Mouse (Mus musculus): ENCODE results near the gene Nfya. TPM values are rescaled to one million over a fixed set of nuclear protein-coding genes. Genes with fewer than 3 reads are reported as not detected.

Gene Nfya
- total and polyA plus RNA-seq, 3 experiments: 26.9 to 44.2 (median 29.3) TPM

DNA sequence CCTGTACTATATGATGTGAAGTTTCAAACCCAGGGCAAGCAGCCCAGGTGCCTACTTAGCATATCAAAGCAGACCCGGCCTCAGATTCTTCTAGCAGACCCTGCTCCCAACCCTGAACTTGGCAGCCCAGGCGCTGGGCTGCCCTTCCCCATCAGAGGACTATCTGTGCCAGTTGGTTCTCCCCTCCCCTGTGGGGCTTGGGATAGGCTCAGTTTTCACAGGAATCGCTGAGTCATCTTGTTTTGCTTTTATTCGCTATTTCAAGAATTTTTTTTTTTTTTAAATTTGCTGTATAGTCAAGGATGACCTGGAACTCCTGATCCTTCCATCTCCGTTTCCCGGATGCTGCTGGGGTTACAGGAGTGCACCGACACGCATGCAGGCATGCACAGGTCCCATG lies 38.0 kb upstream of the Nfya start:
- H3K36me3 ChIP-seq (replicated peaks in 1 of 2; ENCODE audit: control insufficient read depth in 1 of 2, insufficient read depth in 1 of 2, low read length in 1 of 2): no peaks in the 10 kb centered on the region
- in situ Hi-C loops (cut with MboI; ENCODE audit: low pct_ligation_motif_present, low pct_unique_long_range_greater_than_20kb, low sequenced_read_pairs) (no loop called here), dilution Hi-C loops (cut with MboI; ENCODE audit: extremely low pct_ligation_motif_present, extremely low pct_unique_long_range_greater_than_20kb, low sequenced_read_pairs) (no loop called here)
- H3K9me3 ChIP-seq (replicated peaks; ENCODE audit: low read length): no peaks in the 10 kb centered on the region
- no peaks in the 10 kb centered on the region for H3K27me3 ChIP-seq (replicated peaks)
- no peak overlapping the region for H3K4me2 ChIP-seq (ENCODE audit: insufficient read depth, low read depth, poor library complexity, severe bottlenecking)
- TF ChIP-seq TBP (conservative IDR thresholded peaks at IDR 0.05; ENCODE audit: low read depth, low read length) (no peak), MAFK (IDR thresholded peaks at IDR 0.05; ENCODE audit: insufficient replicate concordance, low read length) (peak; percentile 67; the same call in 1 of the 2 replicates), ZNF384 (IDR thresholded peaks at IDR 0.05; ENCODE audit: low read depth, low read length) (no peak), USF1 (IDR thresholded peaks at IDR 0.05; ENCODE audit: low read depth, low read length) (no peak), KAT2A (IDR thresholded peaks at IDR 0.05; ENCODE audit: insufficient replicate concordance, low read length) (no peak), MAZ (IDR thresholded peaks at IDR 0.05; ENCODE audit: low read depth, low read length) (no peak)
- no peak for DNase-seq (ENCODE audit: extremely low read depth)
- no peaks in the 10 kb centered on the region for H3K79me2 ChIP-seq (replicated peaks; ENCODE audit: control insufficient read depth, extremely low read depth, insufficient read depth, poor library complexity, severe bottlenecking)
- H3K4me3 ChIP-seq (replicated peaks in 1 of 3; ENCODE audit: low read depth in 2 of 3, low read length in 2 of 3, poor library complexity in 1 of 3): no peak overlapping the region
- no peak overlapping the region for H3K27ac ChIP-seq (ENCODE audit: insufficient read depth, low read depth)
- no peak overlapping the region for H3K9ac ChIP-seq (ENCODE audit: insufficient read depth, low read depth)
- peaks cover 3 to 8% of the 10 kb centered on the region in 2 experiments; a peak in 3 of 4 replicates for H3K4me1 ChIP-seq (ENCODE audit: control insufficient read depth in 1 of 2, insufficient read depth in 2 of 2)

DNA sequence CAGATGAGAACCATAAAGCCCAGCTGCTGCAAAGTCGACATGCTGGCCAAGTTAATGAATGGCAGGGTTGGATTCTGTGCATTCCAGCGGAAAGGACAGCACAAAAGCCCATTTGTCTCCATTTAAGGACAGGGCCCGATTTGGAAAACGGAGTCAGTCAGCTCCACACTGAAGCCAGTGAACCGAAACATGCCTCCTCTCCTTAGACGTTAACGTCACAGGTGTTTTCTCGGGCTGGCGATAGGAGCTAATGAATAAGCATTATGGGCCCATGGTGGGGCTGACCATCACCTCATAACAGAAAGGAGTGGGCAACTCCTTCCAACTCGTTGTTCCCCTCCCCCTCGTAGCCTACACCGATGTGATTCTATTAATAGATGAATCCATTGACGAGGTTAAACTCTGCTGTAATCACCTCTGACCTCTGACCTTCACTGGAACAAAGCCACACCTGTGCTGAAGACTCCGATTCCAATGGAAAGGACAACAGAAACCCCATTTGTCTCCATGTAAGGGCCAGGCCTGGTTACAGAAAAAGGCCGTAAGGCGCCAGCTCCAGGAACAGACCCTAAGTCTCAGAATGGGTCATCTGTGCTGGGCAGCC lies 33.9 kb upstream of the Nfya start:
- H3K36me3 ChIP-seq (replicated peaks in 1 of 2; ENCODE audit: control insufficient read depth in 1 of 2, insufficient read depth in 1 of 2, low read length in 1 of 2): no peaks in the 10 kb centered on the region
- TF ChIP-seq BHLHE40 (IDR thresholded peaks at IDR 0.05; ENCODE audit: low read depth, low read length) (no peak), POLR2AphosphoS2 (IDR thresholded peaks at IDR 0.05; ENCODE audit: low read depth, low read length) (no peak), TCF12 (IDR thresholded peaks at IDR 0.05; ENCODE audit: low read depth, low read length) (no peak), MAX (IDR thresholded peaks at IDR 0.05; ENCODE audit: low read length) (no peak), NRF1 (IDR thresholded peaks at IDR 0.05; ENCODE audit: low read depth, low read length) (no peak), TBP (conservative IDR thresholded peaks at IDR 0.05; ENCODE audit: low read depth, low read length) (no peak)
- dilution Hi-C loops (cut with MboI; ENCODE audit: extremely low pct_ligation_motif_present, extremely low pct_unique_long_range_greater_than_20kb, low sequenced_read_pairs): no loop called here

DNA sequence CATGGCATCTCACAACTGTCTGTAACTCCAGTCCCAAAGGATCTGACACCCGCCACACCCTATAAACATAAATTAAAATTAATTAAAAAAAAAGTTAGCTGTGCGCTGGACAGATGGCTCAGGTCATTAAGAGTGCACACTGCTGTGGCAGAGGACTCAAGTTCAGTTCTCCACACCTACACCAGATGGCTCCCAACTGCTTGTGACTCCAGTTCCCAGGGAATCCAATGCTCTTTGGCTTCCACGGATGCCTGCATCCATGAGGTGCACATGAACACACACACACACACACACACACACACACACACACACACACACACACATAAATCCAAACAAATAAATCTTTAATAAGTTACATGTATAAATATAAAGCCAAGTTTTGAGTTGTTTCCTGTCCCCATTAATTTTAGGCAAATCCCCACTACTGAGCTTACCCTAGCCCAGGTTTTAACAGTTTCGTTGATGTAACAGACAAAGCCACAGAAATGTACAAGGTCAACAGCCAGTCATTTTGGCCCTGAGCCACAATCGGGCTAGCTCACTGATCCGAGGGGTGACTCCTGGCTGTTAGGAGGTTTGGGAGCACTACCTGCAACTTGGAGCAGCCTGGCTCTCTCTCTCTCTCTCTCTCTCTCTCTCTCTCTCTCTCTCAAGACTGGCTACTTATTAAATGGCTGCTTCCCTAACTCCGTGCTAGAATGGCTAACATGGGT lies 33.2 kb upstream of the Nfya start:
- H3K36me3 ChIP-seq (replicated peaks in 1 of 2; ENCODE audit: control insufficient read depth in 1 of 2, insufficient read depth in 1 of 2, low read length in 1 of 2): no peaks in the 10 kb centered on the region
- H3K9me3 ChIP-seq (replicated peaks; ENCODE audit: low read length): no peaks in the 10 kb centered on the region
- H3K27me3 ChIP-seq (replicated peaks): no peaks in the 10 kb centered on the region
- in situ Hi-C loops (cut with MboI; ENCODE audit: low pct_ligation_motif_present, low pct_unique_long_range_greater_than_20kb, low sequenced_read_pairs) (no loop called here), dilution Hi-C loops (cut with MboI; ENCODE audit: extremely low pct_ligation_motif_present, extremely low pct_unique_long_range_greater_than_20kb, low sequenced_read_pairs) (no loop called here)
- H3K4me2 ChIP-seq (ENCODE audit: insufficient read depth, low read depth, poor library complexity, severe bottlenecking): no peak overlapping the region
- no peak for TF ChIP-seq ETS1 (conservative IDR thresholded peaks at IDR 0.05; ENCODE audit: low read depth, low read length)
- no peak for TF ChIP-seq MYC (IDR thresholded peaks at IDR 0.05; ENCODE audit: low read depth, low read length)
- TF ChIP-seq EP300 (IDR thresholded peaks at IDR 0.05; ENCODE audit: low read length): no peak
- no peak for TF ChIP-seq CHD1 (IDR thresholded peaks at IDR 0.05; ENCODE audit: low read depth, low read length)
- TF ChIP-seq RAD21 (IDR thresholded peaks at IDR 0.05; ENCODE audit: low read depth, low read length): no peak
- TF ChIP-seq SIN3A (IDR thresholded peaks at IDR 0.05; ENCODE audit: low read length): no peak
- TF ChIP-seq JUN (IDR thresholded peaks at IDR 0.05; ENCODE audit: insufficient read depth, low read depth, low read length): no peak
- no peak for TF ChIP-seq MAFK (IDR thresholded peaks at IDR 0.05; ENCODE audit: insufficient replicate concordance, low read length)
- no peak for TF ChIP-seq MEF2A (IDR thresholded peaks at IDR 0.05; ENCODE audit: borderline replicate concordance, low read depth, low read length)
- TF ChIP-seq USF2 (conservative IDR thresholded peaks at IDR 0.05; ENCODE audit: low read depth, low read length): no peak
- no peak for TF ChIP-seq JUND (conservative IDR thresholded peaks at IDR 0.05; ENCODE audit: low read depth, low read length)
- TF ChIP-seq USF1 (IDR thresholded peaks at IDR 0.05; ENCODE audit: low read depth, low read length): no peak
- no peak for TF ChIP-seq MAX (IDR thresholded peaks at IDR 0.05; ENCODE audit: low read length)
- no peak for TF ChIP-seq BHLHE40 (IDR thresholded peaks at IDR 0.05; ENCODE audit: low read depth, low read length)
- no peak for TF ChIP-seq MXI1 (IDR thresholded peaks at IDR 0.05; ENCODE audit: low read depth, low read length)
- H3K4me1 ChIP-seq (ENCODE audit: control insufficient read depth in 1 of 2, insufficient read depth in 2 of 2): peaks cover 0 to 5% of the 10 kb centered on the region in 2 experiments; a peak in 2 of 4 replicates
- no peaks in the 10 kb centered on the region for H3K79me2 ChIP-seq (replicated peaks; ENCODE audit: control insufficient read depth, extremely low read depth, insufficient read depth, poor library complexity, severe bottlenecking)
- no peak for DNase-seq (ENCODE audit: extremely low read depth)
- H3K9ac ChIP-seq (ENCODE audit: insufficient read depth, low read depth): no peak overlapping the region
- no peak overlapping the region for H3K27ac ChIP-seq (ENCODE audit: insufficient read depth, low read depth)
- no peak overlapping the region for H3K4me3 ChIP-seq (replicated peaks in 1 of 3; ENCODE audit: low read depth in 2 of 3, low read length in 2 of 3, poor library complexity in 1 of 3)

More for the DNA sequence above, 33.9 kb upstream of the Nfya start:
- Histone ChIP-seq H3K79me2 (replicated peaks; ENCODE audit: control insufficient read depth, extremely low read depth, insufficient read depth, poor library complexity, severe bottlenecking) (no peaks in the 10 kb centered on the region), H3K9me3 (replicated peaks; ENCODE audit: low read length) (no peaks in the 10 kb centered on the region), H3K4me3 (replicated peaks in 1 of 3; ENCODE audit: low read depth in 2 of 3, low read length in 2 of 3, poor library complexity in 1 of 3) (no peak overlapping the region), H3K4me2 (ENCODE audit: insufficient read depth, low read depth, poor library complexity, severe bottlenecking) (no peak overlapping the region), H3K27ac (ENCODE audit: insufficient read depth, low read depth) (no peak overlapping the region), H3K9ac (ENCODE audit: insufficient read depth, low read depth) (no peak overlapping the region), H3K4me1 (ENCODE audit: control insufficient read depth in 1 of 2, insufficient read depth in 2 of 2) (peaks cover 0 to 5% of the 10 kb centered on the region in 2 experiments; a peak in 2 of 4 replicates), H3K27me3 (replicated peaks) (no peaks in the 10 kb centered on the region)
- in situ Hi-C loops (cut with MboI; ENCODE audit: low pct_ligation_motif_present, low pct_unique_long_range_greater_than_20kb, low sequenced_read_pairs): no loop called here
- DNase-seq (ENCODE audit: extremely low read depth): no peak
